Mouse (Mus musculus) olfactory bulb, adult 2 months (tissue): ENCODE measurements around the gene Nckap1.

Source experiments
- CTCF ChIP-seq: fragments of 200-500 bp; IDR thresholded peaks from 2 replicates; pipeline ENCODE4 v1.5.1; 2012; ENCODE audit warnings: low read depth, mild to moderate bottlenecking, low read length, moderate library complexity; ENCODE audit not compliant: insufficient read depth
- POLR2A ChIP-seq: fragments of 200-500 bp; IDR thresholded peaks from 2 replicates; pipeline ENCODE4 v1.6.1; 2012; ENCODE audit warnings: mild to moderate bottlenecking, low read depth, low read length, moderate library complexity; ENCODE audit not compliant: insufficient read depth

DNA sequence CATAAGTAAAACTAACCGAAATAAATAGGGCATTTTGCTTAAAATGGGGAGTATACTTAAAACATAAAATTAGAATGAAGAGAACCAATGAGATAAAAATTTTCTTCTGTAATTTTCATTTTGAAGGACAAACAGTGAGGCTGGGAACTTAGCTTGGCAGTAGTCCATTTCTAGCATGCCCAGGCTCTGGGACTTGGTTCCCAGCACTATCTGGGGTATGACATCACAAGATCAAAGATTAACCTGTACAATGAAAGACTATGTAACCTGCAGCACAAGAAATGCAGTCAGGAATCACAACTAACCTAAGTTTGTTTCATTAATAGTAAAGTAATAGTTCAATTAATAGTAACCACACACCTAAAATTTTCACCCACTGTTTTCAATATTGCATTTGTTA, 3.9 kb downstream of the Nckap1 start:
- no peak for TF ChIP-seq CTCF
- no peak for TF ChIP-seq POLR2A
